Mouse (Mus musculus) kidney, adult 18-20 months (tissue): ENCODE data around the gene Zbp1.

Experiments used
- DNase-seq: peaks from one replicate; pipeline ENCODE4 v3.0.0; 2021

The Zbp1 gene

GRCm38 (mm10) chr2:173246688-173247087 is 28.0 kb upstream of the Zbp1 start:
- no peak for DNase-seq

GRCm38 (mm10) chr2:173245258-173245657 is 26.5 kb upstream of the Zbp1 start:
- DNase-seq, result no peak

- DNase-seq, result no peak
These were observed 25.4 kb upstream of the Zbp1 start for GRCm38 (mm10) chr2:173244108-173244507.

- DNase-seq, result peak; percentile 46
These were observed 24.9 kb upstream of the Zbp1 start for GRCm38 (mm10) chr2:173243616-173244015.

- DNase-seq, result no peak
These were observed 24.2 kb upstream of the Zbp1 start for GRCm38 (mm10) chr2:173242874-173243273.

GRCm38 (mm10) chr2:173240738-173241137 is 22.0 kb upstream of the Zbp1 start:
- DNase-seq, result no peak

GRCm38 (mm10) chr2:173238522-173238921 is 19.8 kb upstream of the Zbp1 start:
- DNase-seq, result no peak

- no peak for DNase-seq
These were observed 17.0 kb upstream of the Zbp1 start for GRCm38 (mm10) chr2:173235435-173236332.

GRCm38 (mm10) chr2:173232766-173233099 is 14.0 kb upstream of the Zbp1 start:
- no peak for DNase-seq

- no peak for DNase-seq
These were observed 13.5 kb upstream of the Zbp1 start for GRCm38 (mm10) chr2:173232065-173232765.

- peak; percentile 94 for DNase-seq
These were observed 11.0 kb upstream of the Zbp1 start for GRCm38 (mm10) chr2:173229578-173230224.

- DNase-seq, result no peak
These were observed 9.8 kb upstream of the Zbp1 start for GRCm38 (mm10) chr2:173228567-173228966.

GRCm38 (mm10) chr2:173226792-173227191 is 8.1 kb upstream of the Zbp1 start:
- no peak for DNase-seq

- no peak for DNase-seq
These were observed 7.2 kb upstream of the Zbp1 start for GRCm38 (mm10) chr2:173225906-173226305.

GRCm38 (mm10) chr2:173224832-173225231 is 6.1 kb upstream of the Zbp1 start:
- DNase-seq, result no peak

GRCm38 (mm10) chr2:173224097-173224496 is 5.4 kb upstream of the Zbp1 start:
- no peak for DNase-seq

GRCm38 (mm10) chr2:173223496-173223895 is 4.8 kb upstream of the Zbp1 start:
- DNase-seq, result no peak

GRCm38 (mm10) chr2:173220754-173221153 is 2.0 kb upstream of the Zbp1 start:
- no peak for DNase-seq

- DNase-seq, result peak; percentile 43
These were observed 682 bp upstream of the Zbp1 start for GRCm38 (mm10) chr2:173219256-173219954.

GRCm38 (mm10) chr2:173217763-173218258 is 912 bp downstream of the Zbp1 start:
- peak; percentile 1 for DNase-seq

GRCm38 (mm10) chr2:173217246-173217645 is 1.5 kb downstream of the Zbp1 start:
- peak; percentile 1 for DNase-seq

GRCm38 (mm10) chr2:173216840-173217239 is 1.9 kb downstream of the Zbp1 start:
- peak; percentile 1 for DNase-seq

- DNase-seq, result no peak
These were observed 6.5 kb downstream of the Zbp1 start for GRCm38 (mm10) chr2:173212227-173212626.
